Mouse (Mus musculus) megakaryocyte, embryonic 14.5 days (primary cell): ENCODE measurements at regions not wholly inside any gene's neighbourhood (a gene's known extent, or its start where the extent isn't known, plus 50 kb on each side); places are given as distances from the start of the nearest gene placed in this dataset.

ENCODE experiments used
- FLI1 ChIP-seq: IDR thresholded peaks from 2 replicates; pipeline ENCODE4 v1.6.1; 2012; ENCODE audit warnings: low read length, inconsistent platforms, mixed read lengths
- GATA1 ChIP-seq: IDR thresholded peaks from 3 replicates; pipeline ENCODE4 v1.6.1; 2012; ENCODE audit warnings: mixed read lengths, low read length, inconsistent platforms, borderline replicate concordance

GRCm38 (mm10) chr4:149843736-149844135 is 69.7 kb upstream of the Slc25a33 start:
- no peak for TF ChIP-seq GATA1
- TF ChIP-seq FLI1 = no peak
